Mouse (Mus musculus): Measurements from ENCODE around the gene Rpl36al.
"Not testable (repeated sequence)": the region's sequence is repeated elsewhere in the genome, so short reads cannot be mapped to it uniquely, and the experiment has no call there.

Rpl36al gene

DNA sequence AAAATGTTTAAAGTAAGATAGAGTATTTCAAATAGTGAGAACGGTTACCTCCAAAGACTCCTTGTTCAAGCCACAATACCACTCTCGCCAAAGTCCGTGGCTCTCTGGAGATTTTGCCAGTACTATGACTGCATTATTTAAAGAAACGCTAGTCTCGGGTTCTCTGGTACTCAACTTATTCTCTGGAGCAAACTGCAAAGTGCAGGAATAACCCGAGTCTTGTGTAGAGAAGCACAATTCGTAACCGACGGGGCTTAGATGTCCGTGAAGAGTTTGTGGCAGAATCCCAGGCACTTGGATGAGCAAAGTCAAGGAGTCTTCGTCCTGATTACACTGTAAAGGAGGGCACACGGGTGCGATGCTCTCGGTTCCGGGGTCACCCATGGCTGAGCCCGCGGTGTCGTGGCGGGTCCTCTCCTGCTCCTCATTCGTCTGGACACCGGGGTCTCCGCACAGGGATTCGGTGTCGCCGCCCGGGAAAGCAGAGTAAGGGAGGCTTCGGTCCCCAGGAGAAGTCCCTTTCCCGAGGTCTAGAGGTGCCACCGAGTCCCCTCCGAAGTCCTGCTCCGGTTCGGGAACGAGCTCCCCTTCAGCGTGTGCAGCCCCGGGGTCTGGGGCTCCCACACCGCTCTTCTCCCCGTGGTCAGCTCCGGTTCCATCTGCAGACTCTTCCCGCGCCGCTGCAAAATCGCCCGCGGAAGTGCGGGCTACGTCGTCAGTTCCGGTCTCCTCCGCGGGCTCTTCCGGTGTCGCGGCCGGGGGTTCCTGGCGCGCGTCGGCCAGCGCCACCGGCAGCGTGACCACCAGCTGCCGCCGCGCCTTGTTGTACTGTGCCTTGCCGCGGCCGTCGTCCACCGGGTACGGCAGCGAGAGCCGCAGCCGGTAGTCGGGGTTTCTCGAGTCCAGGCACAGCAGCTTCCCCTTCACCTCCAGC is 12.8 kb upstream of the Rpl36al start, which contains the start of gene Gm49383:
Gm49383 (minus strand) TSS at position 661 of the 934 bp plus-strand sequence.
- no peak for DNase-seq (ENCODE audit: low read depth, low spot score)

DNA sequence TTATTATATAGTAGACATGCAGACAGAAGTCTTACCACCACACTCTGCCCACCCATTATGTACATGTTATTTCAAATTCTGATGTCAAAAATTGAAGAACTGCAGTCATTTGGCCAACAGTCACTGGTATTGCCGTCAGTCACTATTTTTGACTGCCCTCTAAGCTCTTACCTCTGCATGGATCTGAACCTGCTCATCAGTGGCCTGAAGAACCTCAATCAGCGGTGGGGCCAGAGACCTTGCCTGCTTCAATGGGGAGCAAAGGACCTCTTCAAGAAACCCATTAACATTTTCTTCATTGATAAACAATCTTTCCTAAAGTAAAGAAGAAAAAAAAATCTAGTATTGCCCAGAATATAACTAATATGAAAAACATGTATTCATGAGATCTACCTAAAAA is 8.8 kb upstream of the Rpl36al start:
- no peak for DNase-seq (ENCODE audit: low read depth, low spot score)

GRCm38 (mm10) chr12:69191396-69191795 is 7.5 kb upstream of the Rpl36al start:
- DNase-seq (ENCODE audit: low read depth, low spot score), result no peak

DNA sequence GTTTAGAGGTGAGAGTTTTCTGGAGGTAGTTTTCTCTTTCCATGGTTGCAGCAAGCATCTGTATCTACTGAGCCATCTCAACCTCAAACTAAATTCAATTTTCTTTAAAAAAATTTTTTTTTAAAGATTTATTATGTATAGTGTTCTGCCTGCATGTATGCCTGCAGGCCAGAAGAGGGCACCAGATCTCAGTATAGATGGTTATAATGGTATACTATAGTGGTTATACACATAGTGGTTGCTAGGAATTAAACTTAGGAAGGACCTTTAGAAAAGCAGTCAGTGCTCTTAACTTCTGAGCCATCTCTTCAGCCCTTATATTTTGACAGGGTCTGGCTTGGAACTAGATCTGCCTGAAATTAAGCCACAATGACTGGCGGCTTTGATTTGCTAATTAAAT is 6.6 kb upstream of the Rpl36al start:
- no peak for DNase-seq (ENCODE audit: low read depth, low spot score)

DNA sequence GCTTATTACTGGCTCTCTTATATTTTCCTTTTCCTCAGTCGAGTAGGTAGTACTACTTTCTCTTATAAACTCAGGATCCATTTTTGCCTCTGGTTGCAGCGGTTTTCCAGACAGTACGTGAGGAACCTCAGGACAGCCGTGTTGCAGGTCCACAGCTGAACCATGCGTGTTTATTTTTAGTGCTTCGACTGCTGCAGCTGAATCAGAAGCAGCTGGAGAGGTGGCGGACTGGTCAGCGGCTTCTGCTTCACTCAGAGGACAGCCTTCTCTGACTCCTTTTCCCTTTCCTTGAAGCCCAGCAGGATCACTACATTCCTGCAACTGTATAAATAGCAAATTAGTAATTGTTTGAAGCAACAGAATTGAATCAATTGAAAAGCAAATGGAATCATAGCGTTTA is 6.2 kb upstream of the Rpl36al start:
- DNase-seq (ENCODE audit: low read depth, low spot score), result no peak

- DNase-seq (ENCODE audit: low read depth, low spot score), result no peak
Measured at GRCm38 (mm10) chr12:69186811-69187471, 3.1 kb upstream of the Rpl36al start.

DNA sequence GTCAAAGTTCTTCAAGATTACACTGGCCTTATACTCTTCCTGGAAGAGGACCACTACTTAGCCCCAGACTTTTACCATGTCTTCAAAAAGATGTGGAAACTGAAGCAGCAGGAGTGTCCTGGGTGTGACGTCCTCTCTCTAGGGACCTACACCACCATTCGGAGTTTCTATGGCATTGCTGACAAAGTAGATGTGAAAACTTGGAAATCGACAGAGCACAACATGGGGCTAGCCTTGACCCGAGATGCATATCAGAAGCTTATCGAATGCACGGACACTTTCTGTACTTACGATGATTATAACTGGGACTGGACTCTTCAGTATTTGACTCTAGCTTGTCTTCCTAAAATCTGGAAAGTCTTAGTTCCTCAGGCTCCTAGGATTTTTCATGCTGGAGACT is 1.5 kb upstream of the Rpl36al start:
- DNase-seq (ENCODE audit: low read depth, low spot score), result no peak

- DNase-seq (ENCODE audit: low read depth, low spot score), result no peak
Measured at GRCm38 (mm10) chr12:69184342-69185295, 736 bp upstream of the Rpl36al start.

DNA sequence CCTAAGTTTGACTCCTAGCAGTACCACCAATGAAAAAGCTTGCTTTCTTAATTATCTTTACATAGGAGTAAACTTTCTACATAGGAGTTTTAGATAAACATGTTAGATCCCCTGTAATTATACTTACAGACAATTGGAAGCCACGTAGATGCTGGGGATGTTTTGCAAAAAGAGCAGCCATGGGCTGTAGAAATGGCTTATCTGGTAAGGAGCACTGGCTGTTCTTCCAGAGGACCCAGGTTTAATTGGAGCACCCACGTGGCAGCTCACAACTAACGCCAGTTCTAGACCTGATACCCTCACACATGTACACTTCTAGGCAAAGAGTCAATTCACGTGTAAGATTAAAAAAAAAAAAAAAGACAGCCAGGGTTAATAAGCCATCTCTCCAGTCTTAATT is 2.1 kb downstream of the Rpl36al start:
- DNase-seq (ENCODE audit: low read depth, low spot score), result no peak

- DNase-seq (ENCODE audit: low read depth, low spot score), result peak; percentile 79
Measured at GRCm38 (mm10) chr12:69179371-69179770, 4.5 kb downstream of the Rpl36al start.

DNA sequence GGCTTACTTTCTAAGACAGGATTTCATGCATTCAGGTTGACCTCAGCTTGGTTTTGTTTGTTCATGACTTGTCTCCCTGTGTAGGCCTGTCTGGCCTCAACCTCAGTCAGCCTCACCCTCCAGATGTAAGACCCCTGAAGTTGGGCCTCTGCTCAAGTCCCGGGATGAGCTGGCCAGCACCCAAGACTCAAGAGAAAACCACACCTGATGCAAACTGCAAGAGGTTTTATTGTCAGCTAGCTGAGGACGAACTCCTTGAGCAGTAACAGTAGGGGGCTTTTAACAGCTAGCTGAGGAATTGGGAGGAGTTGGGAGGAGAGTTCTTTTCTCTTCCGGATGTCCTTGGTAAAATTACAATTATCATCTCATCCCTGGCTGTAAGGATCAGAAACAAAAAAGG is 6.4 kb downstream of the Rpl36al start:
- peak; percentile 59 for DNase-seq (ENCODE audit: low read depth, low spot score)

DNA sequence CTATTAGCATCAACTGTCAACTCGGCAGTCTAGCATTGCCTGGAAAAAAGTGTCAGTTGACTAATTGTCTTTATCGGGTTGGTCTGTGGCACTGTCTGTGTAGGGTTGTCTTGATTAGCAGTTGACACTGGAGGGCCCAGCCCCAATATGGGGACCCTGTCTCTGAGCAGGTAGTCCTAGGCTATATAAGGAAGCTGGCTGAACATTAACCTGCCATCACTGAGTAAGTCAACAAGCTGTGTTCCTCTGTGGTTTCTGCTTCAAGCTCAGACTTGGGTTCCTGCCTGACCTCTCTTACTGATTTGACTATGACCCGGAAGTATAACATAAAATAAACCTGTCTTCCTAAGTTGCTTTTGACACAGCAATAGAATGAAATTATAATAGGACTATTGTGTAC is 7.9 kb downstream of the Rpl36al start:
- DNase-seq (ENCODE audit: low read depth, low spot score), result no peak

GRCm38 (mm10) chr12:69171307-69171706 is 12.6 kb downstream of the Rpl36al start:
- DNase-seq (ENCODE audit: low read depth, low spot score), result no peak

GRCm38 (mm10) chr12:69168461-69169106 is 15.3 kb downstream of the Rpl36al start, which contains the start of gene Lrr1:
TSS of gene Lrr1 (plus strand) at chr12:69168814.
- DNase-seq (ENCODE audit: low read depth, low spot score), result peak; percentile 75

DNA sequence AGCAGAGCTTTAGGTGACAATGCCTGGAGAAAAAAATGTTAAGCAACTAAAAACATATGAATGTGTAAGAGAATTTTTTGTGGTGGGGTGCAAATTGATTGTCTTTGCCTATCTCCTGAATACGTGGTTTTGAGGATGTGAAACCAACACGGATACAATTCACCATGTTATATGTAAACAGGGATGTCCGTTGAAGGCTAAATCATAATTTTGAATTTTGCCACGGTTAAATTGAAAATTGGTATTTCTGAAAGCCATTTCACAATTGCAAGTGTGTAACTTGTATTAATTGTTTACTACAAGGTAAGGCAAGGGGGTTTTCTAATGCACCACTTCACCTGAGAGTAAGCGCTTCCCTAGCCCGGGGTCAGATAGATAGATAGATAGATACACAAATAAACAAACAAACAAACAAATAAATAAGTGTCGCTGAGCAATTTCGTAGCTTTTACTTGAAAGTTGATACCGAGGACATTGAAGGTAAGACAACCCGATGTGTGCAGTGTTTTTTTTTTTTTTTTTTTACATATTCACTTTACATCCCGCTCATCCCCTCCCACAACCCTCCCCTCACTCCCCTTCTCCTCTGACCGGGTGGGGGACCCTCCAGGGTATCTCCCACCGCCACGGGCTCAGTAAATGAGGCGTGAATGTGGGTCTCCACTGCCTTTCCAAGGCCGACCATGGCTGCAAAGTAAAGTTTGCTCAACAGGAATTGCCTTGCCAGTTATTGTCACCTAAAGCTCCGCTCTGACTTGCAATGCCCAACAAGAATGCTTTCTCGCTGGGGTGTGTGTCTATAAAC is 16.0 kb downstream of the Rpl36al start:
- DNase-seq (ENCODE audit: low read depth, low spot score), result no peak

GRCm38 (mm10) chr12:69166861-69167581 is 16.9 kb downstream of the Rpl36al start:
- not testable (repeated sequence) for DNase-seq (ENCODE audit: low read depth, low spot score)

DNA sequence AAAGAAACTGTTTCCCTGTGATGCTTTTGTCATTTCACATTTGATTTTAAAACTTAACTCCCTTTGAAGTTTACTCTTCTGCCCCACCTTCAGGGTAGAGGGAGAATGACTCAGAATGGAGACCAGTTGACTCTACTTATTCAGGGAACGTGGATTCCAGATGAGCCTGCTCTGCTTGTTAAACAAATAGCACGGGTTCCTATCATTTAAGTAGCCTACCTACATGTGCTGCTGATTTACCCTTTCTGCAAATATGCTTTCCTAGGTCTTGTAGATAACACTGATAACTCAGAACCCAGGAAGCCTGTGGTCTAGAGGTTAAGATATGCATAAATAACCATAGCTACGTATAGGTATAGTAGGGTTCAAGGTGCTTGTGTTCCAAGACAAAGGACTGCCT is 19.0 kb downstream of the Rpl36al start:
- DNase-seq (ENCODE audit: low read depth, low spot score), result peak; percentile 48

- DNase-seq (ENCODE audit: low read depth, low spot score), result not testable (repeated sequence)
Measured at GRCm38 (mm10) chr12:69163586-69163985, 20.3 kb downstream of the Rpl36al start.

GRCm38 (mm10) chr12:69160677-69161076 is 23.2 kb downstream of the Rpl36al start:
- not testable (repeated sequence) for DNase-seq (ENCODE audit: low read depth, low spot score)

DNA sequence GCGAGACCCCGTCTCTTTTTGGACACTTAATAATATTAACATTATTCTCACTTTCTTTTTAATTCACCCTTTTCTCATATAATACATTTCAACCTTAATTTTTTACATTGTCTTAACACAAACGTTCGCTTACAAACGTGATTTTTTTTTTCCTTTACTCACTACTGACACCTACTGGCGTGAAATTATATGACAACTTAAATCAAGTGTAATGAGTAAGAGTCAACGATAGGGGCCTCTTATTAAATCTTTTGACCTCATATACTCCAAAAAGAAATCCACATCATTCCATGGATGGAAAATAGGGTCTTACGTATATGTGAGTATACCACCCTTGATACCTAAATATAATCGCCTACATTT is 24.3 kb downstream of the Rpl36al start:
- peak; percentile 81 for DNase-seq (ENCODE audit: low read depth, low spot score)

Measured in ES-CJ7 (cell line).